Mouse (Mus musculus): ENCODE measurements around the gene Tmem174.

- TF ChIP-seq CTCF (IDR thresholded peaks at IDR 0.05; ENCODE audit: borderline replicate concordance, control insufficient read depth, extremely low read depth, insufficient read depth, low read length, poor library complexity), result no peak
- no peak for TF ChIP-seq POLR2A (IDR thresholded peaks at IDR 0.05; ENCODE audit: control insufficient read depth, extremely low read depth, insufficient read depth, low read length, poor library complexity)
Observed at GRCm38 (mm10) chr13:98593938-98594539, 43.2 kb downstream of the Tmem174 start.
